Mouse (Mus musculus) ES-E14 (cell line): ENCODE measurements around the gene Coq4. TPM values are rescaled to one million over a fixed set of nuclear protein-coding genes. Genes with fewer than 3 reads are reported as not detected.
"Not testable (repeated sequence)": the region's sequence is repeated elsewhere in the genome, so short reads cannot be mapped to it uniquely, and the experiment has no call there.

Source experiments
- DNase-seq: peaks from one replicate; pipeline ENCODE4 v3.0.0-alpha.2; 2013; ENCODE audit warnings: low read depth, low spot score
- H3K27ac ChIP-seq: 2 replicates; pipeline ENCODE4 v1.5.1; 2012; ENCODE audit warnings: low read depth, mild to moderate bottlenecking, low read length, moderate library complexity, mixed read lengths; ENCODE audit not compliant: poor library complexity, insufficient read depth, severe bottlenecking
- H3K36me3 ChIP-seq: 2 replicates; pipeline ENCODE4 v1.6.1; 2012; ENCODE audit warnings: mild to moderate bottlenecking, low read length, moderate library complexity, mixed read lengths; ENCODE audit not compliant: control insufficient read depth, poor library complexity, insufficient read depth, severe bottlenecking
- H3K4me1 ChIP-seq, 2 experiments: fragments of 150-350 bp in 1 of 2; sonication (generic) in 1 of 2; 2 replicates each; pipeline ENCODE4 v1.6.1; 2012; ENCODE audit warnings: low read length in 2 of 2, mild to moderate bottlenecking in 1 of 2, mixed read lengths in 1 of 2; ENCODE audit not compliant: control insufficient read depth in 2 of 2, insufficient read depth in 2 of 2, poor library complexity in 1 of 2
- H3K4me3 ChIP-seq, 2 experiments: fragments of 150-350 bp in 1 of 2; sonication (generic) in 1 of 2; 2 replicates each; pipeline ENCODE4 v1.5.1; 2012; ENCODE audit warnings: low read length in 2 of 2, low read depth in 1 of 2, mild to moderate bottlenecking in 1 of 2, mixed read lengths in 1 of 2; ENCODE audit not compliant: insufficient read depth in 1 of 2, poor library complexity in 1 of 2, severe bottlenecking in 1 of 2
- H3K9ac ChIP-seq: 2 replicates; pipeline ENCODE4 v1.6.1; 2012; ENCODE audit warnings: low read depth, mild to moderate bottlenecking, low read length, mixed read lengths; ENCODE audit not compliant: poor library complexity, insufficient read depth, severe bottlenecking
- H3K9me3 ChIP-seq: fragments of 150-350 bp; sonication (generic); 2 replicates; pipeline ENCODE4 v1.6.1; 2012; ENCODE audit warnings: low read depth, mild to moderate bottlenecking, low read length; ENCODE audit not compliant: control insufficient read depth, insufficient read depth
- CHD2 ChIP-seq: IDR thresholded peaks from 2 replicates; pipeline ENCODE4 v1.6.1; 2014; ENCODE audit warnings: mild to moderate bottlenecking, low read depth, low read length, inconsistent platforms
- HCFC1 ChIP-seq: IDR thresholded peaks from 2 replicates; pipeline ENCODE4 v1.6.1; 2012; ENCODE audit warnings: low read length, inconsistent platforms, borderline replicate concordance; ENCODE audit not compliant: insufficient read depth
- MAFK ChIP-seq: IDR thresholded peaks from 2 replicates; pipeline ENCODE4 v1.6.1; 2014; ENCODE audit warnings: mild to moderate bottlenecking, low read depth, low read length, inconsistent platforms; ENCODE audit not compliant: insufficient read depth
- ZC3H11A ChIP-seq: IDR thresholded peaks from 2 replicates; pipeline ENCODE4 v1.6.1; 2012; ENCODE audit warnings: low read depth, mild to moderate bottlenecking, inconsistent platforms, low read length, borderline replicate concordance
- ZNF384 ChIP-seq: IDR thresholded peaks from 2 replicates; pipeline ENCODE4 v1.6.1; 2012; ENCODE audit warnings: low read depth, low read length, inconsistent platforms
- in situ Hi-C, 2 experiments: fragments of 600-800 bp; cut with MboI; formaldehyde crosslinking; loops; one replicate each; pipeline ENCODE4 v1.15.1; 2025; ENCODE audit warnings: low sequenced_read_pairs in 2 of 2, inconsistent platforms in 1 of 2; ENCODE audit not compliant: unreplicated experiment in 2 of 2
- total RNA-seq: library from RNA; depleted of rRNA; stranded (reverse); fragments of 300-350 nt; gene quantifications from 2 replicates; pipeline ENCODE4 v1.2.3, GENCODE M21; 2012

Gene Coq4
- total RNA-seq, 1 experiment, result 18.3 TPM

DNA sequence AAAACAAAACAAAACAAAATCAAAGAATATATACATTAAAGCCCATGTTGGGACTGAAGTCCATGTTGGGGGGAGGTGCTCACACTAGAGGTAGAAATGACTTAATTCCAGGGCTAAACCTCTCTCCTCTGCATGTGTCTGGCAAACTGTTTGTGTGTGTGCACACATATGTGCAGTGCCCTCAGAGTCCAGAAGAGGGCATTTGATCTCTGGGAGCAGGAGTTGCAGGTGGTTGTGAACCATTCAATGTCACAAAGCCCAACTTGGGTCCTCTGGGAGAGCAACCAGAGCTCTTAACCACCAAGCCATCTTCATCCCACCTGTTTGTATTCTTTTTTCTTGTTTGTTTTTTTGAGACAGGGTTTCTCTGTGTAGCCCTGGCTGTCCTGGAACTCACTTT, 17.1 kb upstream of the Coq4 start:
- TF ChIP-seq MAFK (no peak), CHD2 (no peak), ZC3H11A (no peak), HCFC1 (no peak), ZNF384 (no peak)
- in situ Hi-C loops, result no loop called here
- Histone ChIP-seq H3K4me3 (no peak overlapping the region), H3K36me3 (no peaks in the 10 kb centered on the region; the same call in 1 of the 2 replicates), H3K9ac (no peak overlapping the region), H3K4me1 (peaks cover 0 to 12% of the 10 kb centered on the region in 2 experiments; a peak in 1 of 4 replicates), H3K9me3 (no peaks in the 10 kb centered on the region), H3K27ac (no peak overlapping the region)
- DNase-seq, result peak; percentile 65

DNA sequence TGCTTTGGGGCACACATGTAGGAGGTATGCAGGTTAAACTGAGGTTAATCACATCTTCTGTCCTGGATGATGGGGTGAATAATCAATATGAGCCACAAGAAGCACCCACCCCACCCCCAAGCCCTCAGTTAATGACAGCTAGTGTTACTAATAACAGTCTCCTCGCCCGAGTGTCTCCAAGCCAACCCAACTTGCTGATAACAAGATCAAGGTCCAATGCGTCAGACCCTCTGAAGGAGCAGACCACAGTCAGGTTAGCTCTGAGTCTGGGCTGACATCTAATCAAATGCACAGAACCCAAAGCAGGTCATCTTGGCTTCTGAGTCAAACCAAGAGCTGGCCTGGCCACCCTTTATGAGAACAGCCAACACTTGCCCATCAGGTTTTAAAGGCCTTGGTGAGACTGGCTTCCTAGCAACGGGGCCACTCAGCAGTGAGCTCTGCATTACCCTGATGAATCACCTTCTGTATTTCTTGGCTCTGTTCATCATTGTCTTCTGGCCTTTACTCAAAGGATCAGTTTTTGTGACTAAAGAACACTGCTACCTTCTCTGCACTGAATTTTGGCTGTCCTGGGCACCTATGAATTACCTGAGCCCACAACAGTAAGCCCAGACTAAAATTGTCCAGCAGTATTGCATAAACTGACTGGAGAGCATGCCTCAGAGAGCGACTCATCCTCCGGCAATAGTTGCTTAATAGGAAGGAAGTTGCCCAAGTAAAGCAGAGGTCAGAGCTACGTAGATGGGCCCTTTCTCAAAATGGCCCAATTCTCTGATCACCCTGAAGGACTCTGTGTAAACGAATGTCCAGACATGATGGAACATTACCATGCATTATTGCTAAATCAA, 15.5 kb upstream of the Coq4 start:
- Histone ChIP-seq H3K4me3 (no peak overlapping the region), H3K9ac (no peak overlapping the region), H3K9me3 (no peaks in the 10 kb centered on the region), H3K27ac (no peak overlapping the region), H3K4me1 (peaks cover 0 to 12% of the 10 kb centered on the region in 2 experiments; a peak in 1 of 4 replicates), H3K36me3 (peaks cover 4% of the 10 kb centered on the region; the same call in 1 of the 2 replicates)
- DNase-seq, result no peak
- in situ Hi-C loops, result no loop called here
- TF ChIP-seq ZC3H11A (no peak), ZNF384 (no peak), CHD2 (no peak), HCFC1 (no peak), MAFK (no peak)

DNA sequence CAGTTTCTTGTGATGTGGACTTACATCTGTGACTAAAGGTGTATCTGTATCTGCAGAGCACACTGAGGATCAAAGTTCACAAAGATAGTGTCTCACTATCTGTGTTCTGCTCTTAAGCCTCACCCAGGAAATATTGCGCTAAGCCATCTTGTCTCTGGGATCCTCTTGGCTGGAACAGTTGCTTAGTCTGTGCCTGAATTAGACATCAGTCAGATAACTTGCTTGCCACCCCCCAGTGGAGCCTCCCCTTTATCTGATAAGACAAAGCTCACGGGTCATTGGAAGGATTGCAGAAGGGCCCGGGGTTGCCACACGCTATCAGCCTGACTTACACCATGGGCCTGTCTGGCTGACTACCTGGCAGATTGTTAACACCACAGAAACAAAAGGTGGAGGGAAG, 14.0 kb upstream of the Coq4 start:
- Histone ChIP-seq H3K36me3 (peaks cover 17% of the 10 kb centered on the region), H3K9ac (no peak overlapping the region), H3K27ac (no peak overlapping the region), H3K4me1 (peaks cover 0 to 8% of the 10 kb centered on the region in 2 experiments; a peak in 1 of 4 replicates), H3K4me3 (no peak overlapping the region), H3K9me3 (no peaks in the 10 kb centered on the region)
- no peak for DNase-seq
- in situ Hi-C loops, result no loop called here
- TF ChIP-seq HCFC1 (no peak), ZC3H11A (no peak), MAFK (no peak), CHD2 (no peak), ZNF384 (no peak)

DNA sequence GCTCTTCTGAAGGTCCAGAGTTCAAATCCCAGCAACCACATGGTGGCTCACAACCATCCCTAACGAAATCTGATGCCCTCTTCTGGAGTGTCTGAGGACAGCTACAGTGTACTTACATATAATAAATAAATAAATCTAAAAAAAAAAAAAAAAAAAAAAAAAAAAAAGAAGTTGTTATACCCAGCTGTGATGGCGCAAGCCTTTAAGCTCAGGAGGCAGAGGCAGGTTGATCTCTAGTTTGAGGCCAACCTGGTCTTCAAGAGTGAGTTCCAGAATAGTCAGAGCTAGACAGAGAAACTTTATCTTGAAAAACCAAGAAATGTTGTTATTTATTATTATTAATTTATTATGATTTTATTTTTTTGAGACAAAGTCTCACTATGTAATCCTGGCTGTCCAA, 6.0 kb upstream of the Coq4 start:
- H3K9me3 ChIP-seq, H3K4me3 ChIP-seq, H3K27ac ChIP-seq, in situ Hi-C loops, DNase-seq, H3K9ac ChIP-seq, H3K4me1 ChIP-seq: not testable (repeated sequence)
- H3K36me3 ChIP-seq, result peaks cover 74% of the 10 kb centered on the region
- TF ChIP-seq ZNF384, result peak; percentile 66
